Mouse (Mus musculus) MEL-GATA-1-ER (cell line): ENCODE results near the gene Rnf227.

Experiments
- DNase-seq: peaks from one replicate; pipeline ENCODE4 v3.0.0-alpha.2; 2012; ENCODE audit warnings: low read depth; ENCODE audit errors: extremely low read depth

The Rnf227 gene

DNA sequence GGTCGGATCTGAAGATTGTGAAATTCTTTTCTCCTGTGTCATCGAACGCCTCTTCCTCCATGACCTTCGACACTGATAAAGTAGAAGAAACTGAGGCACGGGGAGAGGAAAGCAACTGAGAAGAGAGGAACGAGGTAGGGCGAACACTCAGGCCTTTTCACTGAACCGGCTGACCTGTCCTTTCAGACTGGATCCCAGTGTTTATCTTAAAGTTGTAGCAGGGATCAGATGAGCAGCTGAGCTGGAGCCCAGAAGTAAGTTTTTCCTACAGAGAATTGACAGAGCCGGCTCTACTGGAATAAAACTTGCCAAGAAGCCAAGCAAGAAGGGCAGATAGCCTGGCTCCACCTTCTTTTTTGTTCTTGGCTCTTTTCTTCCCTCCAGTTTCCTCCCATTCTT, 30.6 kb downstream of the Rnf227 start:
- no peak for DNase-seq

DNA sequence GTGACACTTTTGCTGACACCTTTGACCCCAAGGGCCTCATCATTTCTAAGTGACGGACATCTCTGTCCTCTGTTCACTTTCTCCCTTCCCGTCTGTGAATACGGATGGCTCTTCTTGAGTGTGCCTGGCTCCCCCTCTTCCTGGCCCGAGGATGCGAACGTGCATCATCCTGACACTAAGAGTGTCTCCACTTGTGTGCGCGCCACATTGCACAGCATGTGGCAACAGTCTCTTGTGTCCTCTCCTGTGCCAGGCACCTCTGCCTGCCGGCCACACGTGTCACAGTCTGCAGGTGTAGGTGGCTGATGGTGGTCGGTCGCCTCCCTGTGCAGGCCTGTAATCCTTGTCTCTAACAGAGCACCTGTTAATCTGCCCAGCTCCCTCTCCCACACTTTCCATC, 31.3 kb downstream of the Rnf227 start:
- DNase-seq: no peak

GRCm38 (mm10) chr11:69372056-69372779, 32.0 kb downstream of the Rnf227 start:
- DNase-seq: peak; percentile 85

- DNase-seq: no peak
These were observed 32.5 kb downstream of the Rnf227 start for GRCm38 (mm10) chr11:69372780-69373170.

DNA sequence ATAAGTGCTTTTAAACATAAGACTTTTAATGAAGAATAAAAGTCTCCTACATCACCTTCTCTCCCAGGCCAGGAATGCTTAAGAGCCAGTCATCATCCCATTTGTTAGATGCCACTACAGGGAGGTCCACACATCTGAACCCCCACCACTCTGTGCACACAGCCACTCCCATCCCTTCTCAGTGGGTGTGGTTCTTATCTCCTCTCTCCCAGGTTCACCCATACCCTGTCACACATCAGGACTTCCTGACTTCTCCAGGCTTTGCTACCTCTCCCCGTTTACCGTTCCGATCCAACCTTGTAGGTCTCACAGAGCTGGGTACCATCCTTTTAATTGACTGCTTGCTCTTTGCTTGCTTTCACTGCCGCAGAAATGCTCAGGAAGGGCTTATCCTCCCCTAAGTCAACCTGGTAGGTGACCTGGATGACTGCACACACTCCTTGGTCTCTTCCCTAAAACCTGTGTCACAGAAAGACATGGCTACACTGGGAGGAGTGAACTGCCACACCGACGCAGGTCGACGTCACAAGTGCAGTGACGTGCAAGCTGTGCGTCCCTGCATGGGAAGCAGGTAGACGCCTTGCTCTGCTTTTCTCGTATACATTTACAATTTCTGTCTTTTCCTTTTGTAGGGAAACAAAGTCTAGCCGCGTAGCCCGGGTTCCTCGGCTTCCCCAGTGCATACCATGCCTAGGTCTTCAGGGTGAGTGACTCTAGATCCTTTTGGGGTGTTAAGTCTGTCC, 33.1 kb downstream of the Rnf227 start:
- DNase-seq: peak; percentile 84

GRCm38 (mm10) chr11:69375646-69376045, 35.4 kb downstream of the Rnf227 start:
- DNase-seq: no peak

DNA sequence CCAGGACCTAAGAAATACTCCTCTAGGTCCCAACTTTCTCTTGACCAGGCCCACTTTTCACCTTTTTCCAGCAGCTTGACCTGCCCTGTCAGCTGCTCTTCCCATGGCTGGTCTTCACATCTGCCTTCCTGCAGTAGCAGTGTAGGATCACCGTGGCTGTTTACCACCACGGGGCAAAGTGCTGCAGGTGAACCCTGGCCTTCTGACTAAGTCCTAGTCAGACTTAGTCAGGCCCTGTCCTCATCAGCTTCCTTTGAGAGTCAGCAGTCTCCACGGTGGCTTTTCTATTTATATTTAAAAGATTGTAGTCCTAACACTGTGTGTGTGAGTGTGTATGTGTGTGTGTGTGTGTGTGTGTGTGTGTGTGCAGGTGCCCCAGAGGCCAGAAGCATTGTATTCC, 37.5 kb downstream of the Rnf227 start:
- no peak for DNase-seq

GRCm38 (mm10) chr11:69379600-69379999, 39.3 kb downstream of the Rnf227 start:
- DNase-seq: no peak

DNA sequence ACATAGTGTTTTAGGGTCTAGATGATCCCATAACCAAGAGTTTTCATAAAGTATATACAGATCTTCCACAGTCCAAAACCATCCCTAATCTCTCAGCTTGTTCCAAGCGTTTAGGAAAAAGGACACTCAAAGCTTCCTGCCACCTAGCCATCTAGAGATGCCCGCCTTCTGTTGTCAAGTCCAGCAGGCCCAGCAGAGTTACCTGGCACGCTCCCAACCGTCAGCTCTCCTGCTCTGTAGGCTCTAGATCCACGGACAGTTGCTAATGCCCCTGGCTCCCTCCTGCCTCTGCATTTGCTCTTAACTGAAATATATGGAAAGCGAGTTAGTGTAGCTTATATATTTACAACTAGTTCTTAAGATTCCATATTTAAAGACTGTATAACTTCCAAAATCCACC, 41.1 kb downstream of the Rnf227 start:
- no peak for DNase-seq

DNA sequence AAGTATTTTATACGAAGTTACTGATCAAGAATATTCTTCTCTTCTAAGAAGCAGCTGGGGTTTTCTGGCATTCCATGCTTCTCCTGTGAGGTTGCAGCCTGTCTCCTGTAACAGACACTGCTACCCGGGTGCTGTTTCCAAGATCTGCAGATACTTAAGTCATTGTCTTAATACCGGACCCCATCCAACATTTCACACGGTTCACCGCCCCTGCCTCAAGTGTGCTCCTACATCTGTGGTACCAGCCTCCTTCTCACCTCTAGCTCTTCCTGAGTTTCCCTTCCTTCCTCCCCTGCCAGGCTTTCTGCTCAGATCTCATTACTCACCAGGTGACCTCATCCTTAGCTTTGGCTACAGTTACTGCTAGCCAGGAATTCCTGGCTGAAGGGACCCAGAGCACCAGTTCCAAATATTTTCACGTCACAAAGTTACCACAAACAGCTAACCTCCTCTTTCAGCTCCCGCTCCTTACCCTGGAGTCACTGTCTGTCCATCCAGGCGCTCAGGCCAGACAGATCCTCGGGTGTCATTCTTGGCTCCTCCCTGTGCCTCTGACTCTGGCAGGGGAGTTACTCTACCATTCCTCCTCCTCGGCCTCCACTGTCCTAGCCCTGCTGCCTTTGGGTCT, 42.3 kb downstream of the Rnf227 start:
- DNase-seq: no peak

DNA sequence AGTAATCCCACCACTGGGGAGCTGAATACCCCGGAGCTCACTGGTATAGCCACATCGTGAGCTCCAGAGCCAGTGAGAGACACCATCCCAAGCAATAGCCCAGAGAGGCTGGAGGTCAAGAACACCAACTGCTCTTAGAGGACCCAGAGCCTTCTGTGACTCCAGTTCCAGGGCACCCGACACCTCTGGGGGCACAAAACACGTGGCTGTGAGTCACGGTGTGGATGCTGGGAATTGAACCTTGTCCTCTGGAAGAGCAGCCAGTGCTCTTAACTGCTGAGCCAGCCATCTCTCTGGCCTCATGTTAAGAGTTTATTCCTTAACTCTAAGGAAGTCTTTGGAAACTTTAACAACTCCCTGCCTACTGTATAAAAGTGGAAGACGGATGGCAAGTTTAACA, 44.7 kb downstream of the Rnf227 start:
- DNase-seq: no peak

GRCm38 (mm10) chr11:69386758-69387157, 46.5 kb downstream of the Rnf227 start:
- no peak for DNase-seq

- DNase-seq: no peak
These were observed 48.4 kb downstream of the Rnf227 start for GRCm38 (mm10) chr11:69388680-69389079.

DNA sequence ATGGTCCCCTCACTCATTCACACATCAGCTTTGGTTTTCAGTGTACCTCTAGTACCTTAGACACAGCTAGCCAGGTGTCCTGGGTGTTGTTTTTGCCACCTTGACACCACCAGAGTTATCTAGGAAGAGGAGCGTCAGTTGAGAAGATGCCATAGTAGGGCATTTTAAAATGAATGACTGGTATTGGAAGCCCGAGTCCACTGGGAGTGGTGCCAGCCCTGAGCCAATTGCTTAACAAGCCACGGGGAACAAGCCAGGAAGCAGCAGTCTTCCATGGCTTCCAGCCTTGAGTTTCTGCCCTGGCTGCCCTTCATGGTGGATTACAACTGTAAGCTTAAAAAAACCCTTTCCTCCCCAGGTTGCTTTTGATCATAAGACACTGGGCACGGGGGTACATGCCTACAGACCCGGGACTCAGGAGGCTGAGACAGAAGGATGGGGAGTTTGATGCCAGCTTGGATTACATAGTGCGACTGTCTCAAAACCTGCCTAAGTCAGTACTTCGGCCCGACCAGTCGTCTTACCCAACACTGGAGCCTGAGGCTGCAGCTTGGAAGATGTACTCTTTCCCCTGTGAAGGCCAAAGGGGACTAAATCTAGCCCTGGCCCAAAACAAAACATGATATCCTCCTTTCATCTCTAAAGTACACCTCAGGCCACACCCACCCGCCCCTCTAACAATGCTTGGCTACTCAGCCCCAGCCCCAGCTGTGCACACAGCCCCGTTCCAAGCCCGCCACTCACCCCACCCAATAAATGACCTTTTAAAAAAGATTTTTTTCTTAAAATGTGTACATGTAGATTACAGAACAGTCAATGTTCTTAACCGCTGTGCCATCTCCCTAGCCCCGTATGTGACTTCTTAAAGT, 49.5 kb downstream of the Rnf227 start:
- no peak for DNase-seq

GRCm38 (mm10) chr11:69390400-69391034, 50.3 kb downstream of the Rnf227 start:
- no peak for DNase-seq
